Comparison of ENCODE assay signal across 8 mouse cellular contexts in the genomic region with DNA sequence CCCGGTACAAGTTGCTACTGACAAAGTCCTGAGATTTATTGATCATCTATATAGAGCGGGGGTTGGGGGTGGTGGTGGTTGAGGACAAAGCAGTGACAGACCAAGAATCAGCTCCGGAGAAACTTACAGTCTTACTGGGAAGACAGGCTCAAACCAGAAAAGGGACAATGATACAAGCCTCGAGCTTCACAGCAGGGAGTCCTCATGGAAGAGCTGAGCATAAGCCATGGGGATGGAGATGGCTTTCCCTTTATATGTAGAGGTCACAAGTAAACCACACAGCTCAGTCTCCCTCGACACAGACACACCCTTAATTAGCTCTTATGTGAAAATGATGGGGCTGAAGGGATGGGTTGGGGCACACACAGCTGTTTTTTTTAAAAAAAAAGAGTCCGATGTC. TPM values are rescaled to one million over a fixed set of nuclear protein-coding genes. Genes with fewer than 3 reads are reported as not detected.
DNase-seq lines count a peak whose midpoint lies in the region; ATAC-seq and TF ChIP-seq lines count a peak whose summit lies in the region.

No protein-coding gene starts in this region.

- H3K4me2 ChIP-seq in lung, postnatal 0 days (replicated peaks; ENCODE audit: low read depth, low read length): peak overlapping the region; percentile 58
- peak overlapping the region; percentile 74 for H3K4me2 ChIP-seq in forebrain, embryonic 13.5 days
- peak overlapping the region; percentile 90 for H3K4me2 ChIP-seq in limb, embryonic 15.5 days
- H3K4me2 ChIP-seq in stomach, embryonic 16.5 days (ENCODE audit: low read depth, low read length): peak overlapping the region; percentile 82

- no peak for TF ChIP-seq CTCF in lung, postnatal 0 days (IDR thresholded peaks at IDR 0.05)
- TF ChIP-seq CTCF in lung, adult 2 months (IDR thresholded peaks at IDR 0.05; ENCODE audit: insufficient read depth, low read length): no peak

- ATAC-seq in lung, postnatal 0 days: no peak
- ATAC-seq in forebrain, embryonic 13.5 days: peak; percentile 14; the same call in 1 of the 2 replicates
- ATAC-seq in limb, embryonic 15.5 days (ENCODE audit: insufficient number of reproducible peaks, low FRiP score, low TSS enrichment, low read depth): no peak
- peak; percentile 19; the same call in 1 of the 2 replicates for ATAC-seq in stomach, embryonic 16.5 days (ENCODE audit: insufficient read depth, low FRiP score)

- H3K9me3 ChIP-seq in lung, postnatal 0 days (ENCODE audit: low read length): no peaks in the 10 kb centered on the region
- H3K9me3 ChIP-seq in forebrain, embryonic 13.5 days (replicated peaks): no peaks in the 10 kb centered on the region
- H3K9me3 ChIP-seq in limb, embryonic 15.5 days: no peaks in the 10 kb centered on the region
- no peaks in the 10 kb centered on the region for H3K9me3 ChIP-seq in stomach, embryonic 16.5 days (replicated peaks; ENCODE audit: control insufficient read depth, low read length)

- no peak for TF ChIP-seq EP300 in lung, postnatal 0 days (IDR thresholded peaks at IDR 0.05)

- peaks cover 10% of the 10 kb centered on the region; the same call in 1 of the 2 replicates for H3K27me3 ChIP-seq in lung, postnatal 0 days (replicated peaks; ENCODE audit: insufficient read depth, low read length)
- no peaks in the 10 kb centered on the region for H3K27me3 ChIP-seq in forebrain, embryonic 13.5 days
- peaks cover 32% of the 10 kb centered on the region for H3K27me3 ChIP-seq in limb, embryonic 15.5 days
- H3K27me3 ChIP-seq in stomach, embryonic 16.5 days (ENCODE audit: control insufficient read depth, insufficient read depth, low read length): peaks cover 22% of the 10 kb centered on the region; the same call in 1 of the 2 replicates

- H3K4me1 ChIP-seq in lung, postnatal 0 days (ENCODE audit: insufficient read depth, low read depth, low read length): no peaks in the 10 kb centered on the region
- H3K4me1 ChIP-seq in lung, adult 2 months (ENCODE audit: control insufficient read depth, insufficient read depth, low read length): no peaks in the 10 kb centered on the region
- peaks cover 27% of the 10 kb centered on the region for H3K4me1 ChIP-seq in forebrain, embryonic 13.5 days
- H3K4me1 ChIP-seq in limb, embryonic 15.5 days: peaks cover 12% of the 10 kb centered on the region; the same call in 1 of the 2 replicates
- peaks cover 3% of the 10 kb centered on the region; the same call in 1 of the 2 replicates for H3K4me1 ChIP-seq in stomach, embryonic 16.5 days (ENCODE audit: control insufficient read depth, insufficient read depth, low read length)

- peak overlapping the region; percentile 35; the same call in 1 of the 2 replicates for H3K4me3 ChIP-seq in lung, postnatal 0 days (ENCODE audit: low read depth, low read length)
- no peak overlapping the region for H3K4me3 ChIP-seq in lung, adult 2 months (replicated peaks; ENCODE audit: extremely low read depth, low read depth, low read length)
- peak overlapping the region; percentile 49 for H3K4me3 ChIP-seq in forebrain, embryonic 13.5 days
- H3K4me3 ChIP-seq in limb, embryonic 15.5 days: peak overlapping the region; percentile 51
- H3K4me3 ChIP-seq in stomach, embryonic 16.5 days (replicated peaks; ENCODE audit: low read length): peak overlapping the region; percentile 56

- no peak overlapping the region for H3K27ac ChIP-seq in lung, postnatal 0 days (ENCODE audit: low read length)
- peak overlapping the region; percentile 65; the same call in 1 of the 2 replicates for H3K27ac ChIP-seq in forebrain, embryonic 13.5 days
- H3K27ac ChIP-seq in limb, embryonic 15.5 days: no peak overlapping the region
- H3K27ac ChIP-seq in stomach, embryonic 16.5 days (ENCODE audit: low read length): no peak overlapping the region

- WGBS in lung, postnatal 0 days: 19% methylated on average over 6 of the region's 6 CpGs
- WGBS in lung, adult 2 months: 22% methylated on average over 6 of the region's 6 CpGs
- WGBS in forebrain, embryonic 13.5 days: 24% methylated on average over 6 of the region's 6 CpGs
- 16% methylated on average over 6 of the region's 6 CpGs for WGBS in limb, embryonic 15.5 days
- 13% methylated on average over 6 of the region's 6 CpGs for WGBS in stomach, embryonic 16.5 days

- H3K36me3 ChIP-seq in lung, postnatal 0 days (ENCODE audit: insufficient read depth, low read length): no peaks in the 10 kb centered on the region
- no peaks in the 10 kb centered on the region for H3K36me3 ChIP-seq in forebrain, embryonic 13.5 days (ENCODE audit: poor library complexity, severe bottlenecking)
- H3K36me3 ChIP-seq in limb, embryonic 15.5 days: no peaks in the 10 kb centered on the region
- H3K36me3 ChIP-seq in stomach, embryonic 16.5 days (ENCODE audit: control insufficient read depth, insufficient read depth, low read length): no peaks in the 10 kb centered on the region

- DNase-seq in lung, postnatal 0 days (ENCODE audit: low spot score): no peak
- no peak for DNase-seq in lung, adult 2 months
- DNase-seq in urinary bladder, postnatal 36 days (ENCODE audit: low spot score in 2 of 2): no peak
- DNase-seq in yolk sac, embryonic 10.5 days (ENCODE audit: low spot score): no peak
- no peak for DNase-seq in left cerebral cortex, postnatal 36 days (ENCODE audit: low spot score in 2 of 2)

- no peak overlapping the region for H3K9ac ChIP-seq in lung, postnatal 0 days (replicated peaks; ENCODE audit: low read depth)
- peak overlapping the region; percentile 67 for H3K9ac ChIP-seq in forebrain, embryonic 13.5 days
- H3K9ac ChIP-seq in limb, embryonic 15.5 days: no peak overlapping the region
- H3K9ac ChIP-seq in stomach, embryonic 16.5 days (ENCODE audit: low read length): peak overlapping the region; percentile 67; the same call in 1 of the 2 replicates

- intact Hi-C loops in left cerebral cortex, postnatal 36 days (cut with DNase I): loop anchor here (2.0 to 10.0 kb wide), 3 partner anchors 36 to 216 kb away; no protein-coding TSS in a partner anchor

- TF ChIP-seq POLR2A in lung, adult 2 months (IDR thresholded peaks at IDR 0.05; ENCODE audit: borderline replicate concordance, extremely low read depth, low read depth, low read length): no peak

RNA-seq across cellular contexts. Expression of a gene that starts 0.4 kb away (rescaled TPM):
- polyA plus RNA-seq in lung, postnatal 0 days (2015; fragmentation: Nextera tagmentation; extraction: Ambion mirVana): 0.55 TPM in 2 replicates
- polyA plus RNA-seq in lung, adult 2 months (2012; rRNA removed): 0.10 and 0.50 TPM in 2 replicates
- polyA plus RNA-seq in forebrain, embryonic 13.5 days (2015; fragmentation: Nextera tagmentation; extraction: Ambion mirVana): 30.4 and 30.5 TPM in 2 replicates
- 12.3 and 12.7 TPM in 2 replicates for polyA plus RNA-seq in limb, embryonic 15.5 days (2015; fragmentation: Nextera tagmentation; extraction: Ambion mirVana)
- polyA plus RNA-seq in stomach, embryonic 16.5 days (2015; fragmentation: Nextera tagmentation; extraction: Ambion mirVana): 3.5 TPM in 2 replicates
- total RNA-seq in left cerebral cortex, postnatal 36 days (2021): 10 to 100 TPM; 29.6 to 31.4 TPM

Comparison
In these comparisons a context has a peak if more than half of its experiments do, and no peak if none do; other contexts are left out.
1. ATAC-seq: peak in forebrain, embryonic 13.5 days (single experiment) and stomach, embryonic 16.5 days (single experiment); none in lung, postnatal 0 days (single experiment) and limb, embryonic 15.5 days (single experiment).
2. H3K9ac ChIP-seq: peak in forebrain, embryonic 13.5 days (single experiment) and stomach, embryonic 16.5 days (single experiment); none in lung, postnatal 0 days (single experiment) and limb, embryonic 15.5 days (single experiment).
3. Peak in every context shown above with its lines, with median percentiles within 50 percentile points of each other: H3K4me2 ChIP-seq.